Mouse (Mus musculus) hindbrain, embryonic 13.5 days (tissue): Measurements from ENCODE around the gene Slc4a1ap. TPM values are rescaled to one million over a fixed set of nuclear protein-coding genes. Genes with fewer than 3 reads are reported as not detected.
A peak's percentile ranks its signal among the peaks of the same experiment; 100 is the strongest.

Experiments
- ATAC-seq: fragments of 200-750 bp; cut with Nextera tagmentation; 2 replicates; pipeline ENCODE4 v1.8.0; 2017; ENCODE audit warnings: moderate TSS enrichment; ENCODE audit not compliant: low FRiP score
- H3K27ac ChIP-seq: fragments of 300-500 bp; sonication (generic); 2 replicates; pipeline ENCODE4 v1.5.1; 2015; ENCODE audit warnings: inconsistent platforms, mild to moderate bottlenecking, moderate library complexity
- H3K27me3 ChIP-seq: fragments of 300-500 bp; sonication (generic); 2 replicates; pipeline ENCODE4 v1.6.1; 2015; ENCODE audit warnings: mild to moderate bottlenecking, inconsistent platforms
- H3K36me3 ChIP-seq: fragments of 300-500 bp; sonication (generic); 2 replicates; pipeline ENCODE4 v1.6.1; 2015; ENCODE audit warnings: mild to moderate bottlenecking, inconsistent platforms
- H3K4me1 ChIP-seq: fragments of 300-500 bp; sonication (generic); replicated peaks from 2 replicates; pipeline ENCODE4 v1.6.1; 2015; ENCODE audit warnings: inconsistent platforms
- H3K4me2 ChIP-seq: fragments of 300-500 bp; sonication (generic); 2 replicates; pipeline ENCODE4 v1.6.1; 2015; ENCODE audit warnings: inconsistent platforms, mild to moderate bottlenecking, moderate library complexity
- H3K4me3 ChIP-seq: fragments of 300-500 bp; sonication (generic); 2 replicates; pipeline ENCODE4 v1.5.1; 2015; ENCODE audit warnings: mild to moderate bottlenecking, inconsistent platforms
- H3K9ac ChIP-seq: fragments of 300-500 bp; sonication (generic); 2 replicates; pipeline ENCODE4 v1.6.1; 2015; ENCODE audit warnings: mild to moderate bottlenecking, inconsistent platforms
- H3K9me3 ChIP-seq: fragments of 300-500 bp; sonication (generic); 2 replicates; pipeline ENCODE4 v1.6.1; 2016; ENCODE audit warnings: inconsistent platforms
- WGBS: fragments of 180-500 bp; shearing (Covaris S2); methylation state at CpG from one replicate; pipeline ENCODE4 v1.1.7; 2015; 5-methylcytosine and 5-hydroxymethylcytosine counted together
- polyA plus RNA-seq: library from polyadenylated mRNA; unstranded; fragments of >200 nt; fragmentation: Nextera tagmentation; extraction: Ambion mirVana; gene quantifications from 2 replicates; pipeline ENCODE4 v1.2.1, GENCODE M21; 2015

Gene Slc4a1ap
- 35.6 and 42.4 TPM in 2 replicates for polyA plus RNA-seq

GRCm38 (mm10) chr5:31526354-31527116, at the start of gene Slc4a1ap:
Slc4a1ap (plus strand) TSS chr5:31526995.
- peak within 1 kb of the TSS; percentile 89 for H3K27ac ChIP-seq
- peak within 1 kb of the TSS; percentile 70 for H3K4me3 ChIP-seq
- peak within 1 kb of the TSS; percentile 81 for H3K9ac ChIP-seq
- H3K27me3 ChIP-seq: no peaks in the 10 kb centered on the region
- H3K9me3 ChIP-seq: no peaks in the 10 kb centered on the region
- WGBS: 1% methylated on average over 28 of the region's 28 CpGs
- H3K4me1 ChIP-seq: peaks cover 27% of the 10 kb centered on the region
- ATAC-seq: peak; percentile 93
- peak within 1 kb of the TSS; percentile 100 for H3K4me2 ChIP-seq
- H3K36me3 ChIP-seq: peaks cover 43% of the 10 kb centered on the region

DNA sequence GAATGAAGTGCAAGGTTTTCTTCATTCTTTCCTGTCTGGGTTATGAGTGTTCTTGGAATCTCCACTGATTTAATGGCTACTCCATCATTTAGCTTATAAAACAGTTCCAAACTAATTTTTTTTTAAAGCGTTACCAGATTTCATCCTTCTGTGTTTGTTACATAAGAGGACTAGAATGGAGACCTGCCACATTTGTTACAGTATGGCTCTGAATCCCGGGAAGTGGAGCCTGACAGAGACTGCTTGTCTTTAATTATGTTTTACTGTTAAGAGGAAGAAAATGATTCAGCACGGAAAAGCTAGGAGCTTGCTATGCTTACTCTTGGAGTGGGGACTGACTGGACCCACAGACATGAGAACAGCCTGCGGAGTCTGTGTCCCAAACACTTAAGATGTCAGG, 46.3 kb upstream of the Slc4a1ap start:
- H3K27ac ChIP-seq: no peak overlapping the region
- H3K9me3 ChIP-seq: no peaks in the 10 kb centered on the region
- ATAC-seq: no peak
- no peaks in the 10 kb centered on the region for H3K27me3 ChIP-seq
- WGBS: 97% methylated on average over 4 of the region's 4 CpGs
- H3K4me2 ChIP-seq: no peak overlapping the region
- no peak overlapping the region for H3K4me3 ChIP-seq
- H3K36me3 ChIP-seq: peaks cover 91% of the 10 kb centered on the region
- H3K4me1 ChIP-seq: no peaks in the 10 kb centered on the region
- H3K9ac ChIP-seq: no peak overlapping the region

- Histone ChIP-seq H3K27ac (no peak within 1 kb of the TSS), H3K9ac (no peak within 1 kb of the TSS), H3K36me3 (peaks cover 44% of the 10 kb centered on the region), H3K9me3 (no peaks in the 10 kb centered on the region), H3K4me3 (no peak within 1 kb of the TSS), H3K4me2 (no peak within 1 kb of the TSS), H3K4me1 (no peaks in the 10 kb centered on the region), H3K27me3 (no peaks in the 10 kb centered on the region)
- 96% methylated on average over 3 of the region's 3 CpGs for WGBS
- no peak for ATAC-seq
These were observed 41.4 kb upstream of the Slc4a1ap start, which contains the start of gene 4930548H24Rik for GRCm38 (mm10) chr5:31485440-31485839. 4930548H24Rik (plus strand) TSS chr5:31485740.

DNA sequence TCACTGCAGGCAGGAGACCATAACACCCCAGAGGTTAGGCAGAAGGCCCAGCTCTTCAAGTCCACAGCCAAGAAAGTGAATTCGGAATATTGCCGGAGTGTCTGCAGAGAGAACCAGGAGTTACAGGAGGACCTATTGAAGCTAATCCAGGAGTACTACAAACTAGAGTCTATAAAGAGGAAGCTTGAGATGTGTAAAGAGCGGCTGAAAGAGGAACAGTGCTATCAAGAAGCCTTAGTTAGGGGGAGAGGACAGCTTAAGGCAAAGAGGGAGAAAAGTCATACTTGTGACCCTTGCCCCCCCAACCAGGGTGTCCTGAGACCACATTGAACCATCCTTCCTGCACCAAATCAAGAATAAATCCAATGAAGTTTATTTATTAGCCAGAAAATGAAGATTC, 38.9 kb upstream of the Slc4a1ap start:
- H3K27me3 ChIP-seq: no peaks in the 10 kb centered on the region
- no peak overlapping the region for H3K4me2 ChIP-seq
- 97% methylated on average over 3 of the region's 3 CpGs for WGBS
- H3K4me3 ChIP-seq: no peak overlapping the region
- no peak for ATAC-seq
- H3K9ac ChIP-seq: no peak overlapping the region
- H3K36me3 ChIP-seq: peaks cover 22% of the 10 kb centered on the region
- no peaks in the 10 kb centered on the region for H3K4me1 ChIP-seq
- H3K27ac ChIP-seq: no peak overlapping the region
- H3K9me3 ChIP-seq: 0 out of 2 replicates have a peak, but pooled peaks cover 3% of the 10 kb centered on the region

- peaks cover 14% of the 10 kb centered on the region for H3K36me3 ChIP-seq
- H3K4me3 ChIP-seq: no peak overlapping the region
- no peak overlapping the region for H3K4me2 ChIP-seq
- peaks cover 3% of the 10 kb centered on the region; the same call in 1 of the 2 replicates for H3K4me1 ChIP-seq
- no peaks in the 10 kb centered on the region for H3K27me3 ChIP-seq
- no peak overlapping the region for H3K27ac ChIP-seq
- no peak for ATAC-seq
- H3K9ac ChIP-seq: no peak overlapping the region
- 74% methylated on average over 7 of the region's 7 CpGs for WGBS
- H3K9me3 ChIP-seq: 0 out of 2 replicates have a peak, but pooled peaks cover 3% of the 10 kb centered on the region
These were observed 37.6 kb upstream of the Slc4a1ap start for GRCm38 (mm10) chr5:31489116-31489769.

DNA sequence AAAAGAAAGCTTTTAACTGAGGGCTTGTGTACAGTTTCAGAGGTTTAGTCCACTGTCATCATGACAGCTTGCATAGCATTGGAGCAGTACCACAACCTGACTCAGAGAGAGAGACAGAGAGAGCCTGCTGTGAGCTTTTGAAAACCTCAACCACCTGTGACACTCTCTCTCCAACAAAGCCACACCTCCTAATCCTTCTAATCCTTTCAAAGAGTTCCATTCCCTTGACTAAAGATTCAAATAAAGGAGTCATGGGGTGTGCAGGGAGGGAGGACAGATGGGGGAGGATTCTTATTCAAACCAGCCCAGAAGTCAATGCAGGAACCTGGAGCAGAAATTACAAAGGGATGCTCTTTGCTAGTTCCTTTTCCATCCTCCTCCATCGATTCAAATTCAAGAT, 34.8 kb upstream of the Slc4a1ap start:
- Histone ChIP-seq H3K9me3 (0 out of 2 replicates have a peak, but pooled peaks cover 3% of the 10 kb centered on the region), H3K27ac (no peak overlapping the region), H3K4me2 (no peak overlapping the region), H3K27me3 (no peaks in the 10 kb centered on the region), H3K4me3 (no peak overlapping the region), H3K36me3 (peaks cover 8% of the 10 kb centered on the region), H3K4me1 (peaks cover 14% of the 10 kb centered on the region), H3K9ac (no peak overlapping the region)
- 68% methylated on average over 1 of the region's 1 CpGs for WGBS
- ATAC-seq: no peak

DNA sequence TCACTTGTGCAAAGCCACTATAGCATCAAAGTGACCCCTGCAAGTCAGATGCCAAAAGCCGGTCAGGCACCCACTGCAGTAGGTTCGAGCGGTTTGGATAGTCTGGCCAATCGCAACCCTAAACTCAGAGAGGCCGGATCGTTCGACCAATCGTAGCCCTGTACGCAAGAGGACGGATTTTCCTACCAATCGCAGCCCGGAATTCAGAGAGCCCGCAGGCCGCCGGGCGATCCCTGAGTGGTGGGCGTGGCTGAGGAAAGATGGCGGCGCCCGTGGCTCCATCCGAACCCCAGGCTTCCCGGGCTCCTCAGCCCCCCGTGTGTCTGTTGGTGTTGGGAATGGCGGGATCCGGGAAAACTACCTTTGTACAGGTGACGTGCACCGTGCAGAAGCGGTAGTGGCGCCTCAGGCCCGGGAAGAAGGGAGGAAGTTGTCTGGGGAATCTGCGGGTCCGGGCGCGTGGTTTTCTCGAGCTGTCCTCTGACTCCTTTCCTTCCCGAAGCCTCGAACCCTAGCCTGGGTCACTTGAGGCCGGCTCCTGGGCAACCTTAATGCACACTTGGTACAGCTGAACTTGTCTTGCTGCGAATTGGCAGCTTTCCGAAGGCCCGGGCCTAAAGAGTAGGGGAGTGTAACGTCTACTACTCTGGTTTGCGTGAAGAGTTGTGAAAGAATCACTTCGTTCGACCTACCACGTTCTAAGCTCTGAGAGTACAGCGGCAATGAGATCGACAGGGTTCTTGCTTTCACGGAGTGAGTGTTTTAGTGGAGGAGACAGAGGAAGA, 32.1 kb upstream of the Slc4a1ap start, which contains the start of gene Gpn1:
Gene Gpn1, plus strand, starts transcription at position 229 of the 785 bp plus-strand sequence.
- Histone ChIP-seq H3K27ac (peak within 1 kb of the TSS; percentile 14; the same call in 1 of the 2 replicates), H3K27me3 (no peaks in the 10 kb centered on the region), H3K9me3 (0 out of 2 replicates have a peak, but pooled peaks cover 3% of the 10 kb centered on the region), H3K4me2 (peak within 1 kb of the TSS; percentile 86), H3K36me3 (peaks cover 33% of the 10 kb centered on the region), H3K9ac (peak within 1 kb of the TSS; percentile 80), H3K4me1 (peaks cover 14% of the 10 kb centered on the region), H3K4me3 (peak within 1 kb of the TSS; percentile 89)
- peak; percentile 100 for ATAC-seq
- WGBS: under 1% methylated on average over 48 of the region's 49 CpGs

- 96% methylated on average over 10 of the region's 10 CpGs for WGBS
- peaks cover 92% of the 10 kb centered on the region for H3K36me3 ChIP-seq
These were observed 22.0 kb upstream of the Slc4a1ap start for GRCm38 (mm10) chr5:31504843-31505242.

GRCm38 (mm10) chr5:31512481-31512880, 14.3 kb upstream of the Slc4a1ap start:
- Histone ChIP-seq H3K27ac (no peak overlapping the region), H3K36me3 (peaks cover 93% of the 10 kb centered on the region), H3K4me3 (no peak overlapping the region), H3K4me1 (no peaks in the 10 kb centered on the region), H3K4me2 (no peak overlapping the region), H3K27me3 (no peaks in the 10 kb centered on the region), H3K9me3 (no peaks in the 10 kb centered on the region), H3K9ac (no peak overlapping the region)
- no peak for ATAC-seq
- 75% methylated on average over 1 of the region's 1 CpGs for WGBS

More at GRCm38 (mm10) chr5:31504843-31505242, 22.0 kb upstream of the Slc4a1ap start:
- Histone ChIP-seq H3K4me2 (no peak overlapping the region), H3K4me3 (no peak overlapping the region), H3K4me1 (no peaks in the 10 kb centered on the region), H3K9ac (no peak overlapping the region), H3K9me3 (no peaks in the 10 kb centered on the region), H3K27ac (no peak overlapping the region), H3K27me3 (no peaks in the 10 kb centered on the region)
- no peak for ATAC-seq

DNA sequence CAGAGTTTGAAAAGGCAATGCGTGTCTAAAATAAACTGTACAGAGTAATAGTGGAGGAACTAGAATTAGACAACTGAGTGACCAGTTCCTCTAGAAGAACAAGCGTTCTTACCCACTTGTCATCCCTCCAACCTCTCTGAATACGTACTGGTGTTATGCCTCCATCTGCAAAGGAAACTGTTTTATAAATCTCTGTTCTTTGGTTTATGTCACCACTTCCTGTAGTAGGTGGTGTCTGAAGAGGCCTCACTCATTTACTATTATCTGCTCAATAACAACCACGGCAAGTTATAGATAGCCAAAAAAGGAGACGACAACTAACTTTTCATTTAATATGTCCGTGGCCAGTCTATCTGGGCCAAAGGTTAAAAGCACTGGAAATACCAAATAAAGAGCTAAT, 6.2 kb upstream of the Slc4a1ap start:
- WGBS: 94% methylated on average over 6 of the region's 6 CpGs
- no peak for ATAC-seq
- no peak overlapping the region for H3K27ac ChIP-seq
- H3K9ac ChIP-seq: no peak overlapping the region
- no peak overlapping the region for H3K4me3 ChIP-seq
- H3K27me3 ChIP-seq: no peaks in the 10 kb centered on the region
- no peaks in the 10 kb centered on the region for H3K9me3 ChIP-seq
- H3K4me1 ChIP-seq: peaks cover 3% of the 10 kb centered on the region
- H3K36me3 ChIP-seq: peaks cover 73% of the 10 kb centered on the region
- H3K4me2 ChIP-seq: no peak overlapping the region

DNA sequence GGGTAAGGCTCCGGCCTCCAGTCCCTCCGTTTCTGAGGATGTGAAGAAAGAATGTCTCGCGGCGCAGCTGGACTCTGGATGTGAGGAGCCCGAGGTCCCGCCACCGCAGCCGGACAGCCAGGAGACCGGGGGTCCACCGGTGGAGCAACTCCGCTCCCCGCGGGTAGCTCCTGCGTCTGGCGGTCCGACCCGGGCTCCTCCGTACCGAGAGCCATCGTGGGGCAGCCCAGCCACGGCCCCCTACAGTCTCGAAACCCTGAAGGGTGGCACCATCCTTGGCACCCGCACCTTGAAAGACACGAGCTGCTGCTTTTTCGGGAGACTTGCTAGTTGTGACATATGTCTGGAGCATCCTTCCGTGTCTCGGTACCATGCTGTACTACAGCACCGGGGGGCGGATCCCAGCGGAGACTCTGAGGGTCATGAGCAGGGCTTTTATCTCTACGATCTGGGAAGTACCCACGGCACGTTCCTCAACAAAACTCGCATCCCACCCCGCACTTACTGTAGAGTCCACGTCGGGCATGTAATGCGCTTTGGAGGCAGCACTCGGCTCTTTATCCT, 404 bp downstream of the Slc4a1ap start:
- Histone ChIP-seq H3K4me2 (peak overlapping the region; percentile 100), H3K27me3 (no peaks in the 10 kb centered on the region), H3K4me1 (peaks cover 27% of the 10 kb centered on the region), H3K4me3 (peak overlapping the region; percentile 70), H3K36me3 (peaks cover 44% of the 10 kb centered on the region), H3K9me3 (no peaks in the 10 kb centered on the region), H3K27ac (peak overlapping the region; percentile 89), H3K9ac (peak overlapping the region; percentile 81)
- 6% methylated on average over 40 of the region's 40 CpGs for WGBS
- peak; percentile 59 for ATAC-seq
